Mouse (Mus musculus): ENCODE data around the gene Crtc1. TPM values are rescaled to one million over a fixed set of nuclear protein-coding genes. Genes with fewer than 3 reads are reported as not detected.
A peak's percentile ranks its signal among the peaks of the same experiment; 100 is the strongest.

The Crtc1 gene
- polyA plus RNA-seq, 1 experiment from 2014 or later, result 7.0 TPM

DNA sequence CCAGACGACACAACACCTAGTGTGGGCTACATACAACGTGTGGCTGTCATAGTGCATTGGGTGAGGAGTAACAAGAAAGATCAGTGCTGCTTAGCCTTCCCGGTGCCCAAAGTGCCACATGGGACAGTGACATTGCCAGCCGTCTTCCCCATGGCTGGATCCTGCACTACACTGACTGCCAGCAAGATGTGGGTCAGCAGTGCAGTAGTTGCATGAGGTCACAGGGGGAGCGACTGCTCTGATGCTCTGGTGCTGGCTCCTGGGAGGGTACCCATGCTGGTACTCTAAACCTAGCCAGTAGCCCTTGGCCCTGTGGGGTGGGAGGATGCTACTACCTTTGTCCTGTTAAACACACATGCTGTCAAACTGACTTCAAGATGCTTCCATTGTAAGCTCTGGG is 20.8 kb upstream of the Crtc1 start:
- DNase-seq (ENCODE audit: low spot score) (no peak), ATAC-seq (no peak)
- H3K4me2 ChIP-seq (replicated peaks; ENCODE audit: low read depth, low read length), result no peak overlapping the region
- WGBS, result 87% methylated on average over 5 of the region's 5 CpGs
- H3K36me3 ChIP-seq (ENCODE audit: insufficient read depth, low read length), result no peaks in the 10 kb centered on the region
- H3K4me3 ChIP-seq (ENCODE audit: low read depth, low read length), result no peak overlapping the region
- no peaks in the 10 kb centered on the region for H3K27me3 ChIP-seq (replicated peaks; ENCODE audit: insufficient read depth, low read length)
- no peaks in the 10 kb centered on the region for H3K4me1 ChIP-seq (ENCODE audit: insufficient read depth, low read depth, low read length)
- no peak for TF ChIP-seq EP300 (IDR thresholded peaks at IDR 0.05)
- TF ChIP-seq CTCF (IDR thresholded peaks at IDR 0.05), result no peak
- H3K9ac ChIP-seq (replicated peaks; ENCODE audit: low read depth), result no peak overlapping the region
- H3K9me3 ChIP-seq (ENCODE audit: low read length), result no peaks in the 10 kb centered on the region
- no peak overlapping the region for H3K27ac ChIP-seq (ENCODE audit: low read length)

DNA sequence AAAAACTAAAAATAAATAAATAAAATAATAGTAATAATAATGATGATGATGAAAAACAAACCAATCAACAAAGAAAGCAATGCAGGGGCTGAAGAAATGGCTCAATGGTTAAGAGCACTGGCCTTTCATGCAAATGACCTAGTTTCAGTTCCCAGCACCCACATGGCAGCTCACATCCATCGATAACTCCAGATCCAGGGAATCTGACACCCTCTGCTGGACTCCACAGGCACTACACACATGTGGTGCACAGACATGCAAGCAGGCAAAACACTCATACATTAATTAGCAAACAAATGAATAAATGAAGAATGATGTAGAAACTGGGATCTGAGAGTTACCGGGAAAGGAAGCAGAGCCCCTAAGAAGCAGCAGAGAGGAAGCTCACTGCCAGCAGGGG is 20.3 kb upstream of the Crtc1 start:
- Histone ChIP-seq H3K27me3 (replicated peaks; ENCODE audit: insufficient read depth, low read length) (no peaks in the 10 kb centered on the region), H3K4me2 (replicated peaks; ENCODE audit: low read depth, low read length) (no peak overlapping the region), H3K27ac (ENCODE audit: low read length) (no peak overlapping the region), H3K4me3 (ENCODE audit: low read depth, low read length) (no peak overlapping the region), H3K36me3 (ENCODE audit: insufficient read depth, low read length) (no peaks in the 10 kb centered on the region), H3K9ac (replicated peaks; ENCODE audit: low read depth) (no peak overlapping the region), H3K4me1 (ENCODE audit: insufficient read depth, low read depth, low read length) (no peaks in the 10 kb centered on the region), H3K9me3 (ENCODE audit: low read length) (no peaks in the 10 kb centered on the region)
- WGBS, result 91% methylated on average over 2 of the region's 2 CpGs
- DNase-seq (ENCODE audit: low spot score) (no peak), ATAC-seq (no peak)
- no peak for TF ChIP-seq EP300 (IDR thresholded peaks at IDR 0.05)
- peak; percentile 29; the same call in 1 of the 2 replicates for TF ChIP-seq CTCF (IDR thresholded peaks at IDR 0.05)

DNA sequence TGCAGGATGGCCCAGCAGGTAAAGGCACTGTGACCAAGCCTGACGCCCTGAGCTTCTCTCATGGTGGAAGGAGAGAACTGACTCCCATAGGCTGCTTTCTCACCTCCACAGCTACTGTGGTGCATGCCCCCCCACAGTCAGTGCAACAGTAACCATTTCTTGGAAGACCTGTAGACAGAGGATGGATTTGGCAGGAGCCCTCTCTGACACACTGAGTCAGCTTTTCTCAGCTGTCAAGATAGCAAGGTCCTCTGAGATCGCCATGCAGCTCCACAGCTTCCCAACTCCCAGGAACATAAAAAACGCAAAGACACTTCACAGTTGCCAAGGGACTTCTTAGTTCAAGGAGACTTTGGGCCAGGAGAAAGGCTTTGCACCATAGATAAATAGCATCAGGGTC is 19.1 kb upstream of the Crtc1 start:
- TF ChIP-seq CTCF (IDR thresholded peaks at IDR 0.05) (no peak), EP300 (IDR thresholded peaks at IDR 0.05) (no peak)
- Histone ChIP-seq H3K4me2 (replicated peaks; ENCODE audit: low read depth, low read length) (no peak overlapping the region), H3K4me3 (ENCODE audit: low read depth, low read length) (no peak overlapping the region), H3K27ac (ENCODE audit: low read length) (no peak overlapping the region), H3K9ac (replicated peaks; ENCODE audit: low read depth) (no peak overlapping the region), H3K9me3 (ENCODE audit: low read length) (no peaks in the 10 kb centered on the region), H3K27me3 (replicated peaks; ENCODE audit: insufficient read depth, low read length) (no peaks in the 10 kb centered on the region), H3K4me1 (ENCODE audit: insufficient read depth, low read depth, low read length) (no peaks in the 10 kb centered on the region), H3K36me3 (ENCODE audit: insufficient read depth, low read length) (no peaks in the 10 kb centered on the region)
- no peak for ATAC-seq
- WGBS, result 85% methylated on average over 3 of the region's 3 CpGs
- DNase-seq (ENCODE audit: low spot score), result no peak

DNA sequence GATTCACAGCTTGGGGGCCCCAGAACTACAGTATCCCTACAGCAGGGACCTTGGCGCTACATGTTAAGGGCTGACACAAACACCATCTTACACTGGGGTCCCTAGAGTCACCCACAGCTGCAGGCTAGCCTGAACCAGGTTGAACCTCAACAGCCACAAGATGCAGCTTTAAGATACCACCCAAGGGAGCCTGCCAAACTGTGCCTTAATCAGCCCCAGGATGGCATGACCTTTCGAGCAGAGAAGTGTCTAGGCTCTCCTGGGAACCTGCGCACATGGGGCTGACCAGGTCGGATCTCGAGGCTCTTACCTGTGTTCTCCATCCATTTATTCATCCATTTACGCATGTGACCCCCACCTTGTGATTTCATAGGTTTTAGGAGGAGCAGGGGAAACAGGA is 18.5 kb upstream of the Crtc1 start:
- ATAC-seq (no peak), DNase-seq (ENCODE audit: low spot score) (no peak)
- no peaks in the 10 kb centered on the region for H3K9me3 ChIP-seq (ENCODE audit: low read length)
- TF ChIP-seq CTCF (IDR thresholded peaks at IDR 0.05) (no peak), EP300 (IDR thresholded peaks at IDR 0.05) (no peak)
- H3K27ac ChIP-seq (ENCODE audit: low read length), result no peak overlapping the region
- H3K4me3 ChIP-seq (ENCODE audit: low read depth, low read length), result no peak overlapping the region
- H3K27me3 ChIP-seq (replicated peaks; ENCODE audit: insufficient read depth, low read length), result no peaks in the 10 kb centered on the region
- H3K36me3 ChIP-seq (ENCODE audit: insufficient read depth, low read length), result no peaks in the 10 kb centered on the region
- WGBS, result 88% methylated on average over 6 of the region's 6 CpGs
- H3K4me2 ChIP-seq (replicated peaks; ENCODE audit: low read depth, low read length), result no peak overlapping the region
- no peaks in the 10 kb centered on the region for H3K4me1 ChIP-seq (ENCODE audit: insufficient read depth, low read depth, low read length)
- H3K9ac ChIP-seq (replicated peaks; ENCODE audit: low read depth), result no peak overlapping the region

DNA sequence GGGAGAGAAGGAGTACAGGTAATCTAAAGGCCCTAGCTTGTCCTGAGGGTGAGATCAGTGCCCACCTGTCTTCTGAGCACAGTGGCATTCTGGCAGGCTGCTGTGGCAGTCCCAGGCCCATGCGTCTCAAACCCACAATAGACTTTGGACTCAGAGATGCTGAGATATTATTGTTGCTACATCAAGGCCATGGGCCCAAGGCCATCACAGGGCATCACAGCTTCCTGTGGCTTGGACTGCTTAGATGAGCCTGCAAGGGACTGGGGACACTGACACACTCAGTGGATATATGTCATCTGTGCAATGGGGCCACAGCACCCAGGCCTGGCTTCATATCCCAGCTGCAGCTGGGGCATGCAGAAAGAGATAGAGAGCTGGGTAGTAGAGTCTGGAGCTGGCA is 17.6 kb upstream of the Crtc1 start:
- Histone ChIP-seq H3K27ac (ENCODE audit: low read length) (no peak overlapping the region), H3K36me3 (ENCODE audit: insufficient read depth, low read length) (0 out of 2 replicates have a peak, but pooled peaks cover 3% of the 10 kb centered on the region), H3K27me3 (replicated peaks; ENCODE audit: insufficient read depth, low read length) (no peaks in the 10 kb centered on the region), H3K9ac (replicated peaks; ENCODE audit: low read depth) (no peak overlapping the region), H3K4me1 (ENCODE audit: insufficient read depth, low read depth, low read length) (no peaks in the 10 kb centered on the region), H3K4me3 (ENCODE audit: low read depth, low read length) (no peak overlapping the region), H3K9me3 (ENCODE audit: low read length) (no peaks in the 10 kb centered on the region), H3K4me2 (replicated peaks; ENCODE audit: low read depth, low read length) (no peak overlapping the region)
- DNase-seq (ENCODE audit: low spot score) (no peak), ATAC-seq (no peak)
- WGBS, result 95% methylated on average over 1 of the region's 1 CpGs
- TF ChIP-seq CTCF (IDR thresholded peaks at IDR 0.05), result no peak
- no peak for TF ChIP-seq EP300 (IDR thresholded peaks at IDR 0.05)

DNA sequence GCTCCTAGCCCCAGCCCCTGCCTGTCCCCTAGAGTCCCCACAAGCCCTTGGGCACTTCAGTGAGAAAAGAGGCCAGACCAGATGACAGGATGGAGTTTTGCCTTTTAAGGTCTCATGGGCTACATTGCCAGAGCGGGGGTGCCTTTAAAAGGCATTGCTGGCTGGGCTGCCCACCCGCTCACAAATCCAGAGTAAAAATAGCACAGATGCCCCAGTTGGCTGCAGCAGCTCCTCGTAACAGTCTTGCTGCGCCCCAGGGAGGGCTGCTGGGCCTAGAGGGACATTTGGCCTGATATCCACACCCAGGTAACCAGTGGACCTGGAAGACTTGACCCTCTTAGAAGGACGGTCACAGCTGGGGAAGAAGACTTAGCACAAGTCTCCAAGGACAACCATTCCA is 14.5 kb upstream of the Crtc1 start:
- Histone ChIP-seq H3K27me3 (replicated peaks; ENCODE audit: insufficient read depth, low read length) (no peaks in the 10 kb centered on the region), H3K9ac (replicated peaks; ENCODE audit: low read depth) (no peak overlapping the region), H3K4me1 (ENCODE audit: insufficient read depth, low read depth, low read length) (no peaks in the 10 kb centered on the region), H3K27ac (ENCODE audit: low read length) (no peak overlapping the region), H3K9me3 (ENCODE audit: low read length) (no peaks in the 10 kb centered on the region), H3K4me2 (replicated peaks; ENCODE audit: low read depth, low read length) (no peak overlapping the region), H3K36me3 (ENCODE audit: insufficient read depth, low read length) (0 out of 2 replicates have a peak, but pooled peaks cover 9% of the 10 kb centered on the region), H3K4me3 (ENCODE audit: low read depth, low read length) (no peak overlapping the region)
- 92% methylated on average over 5 of the region's 5 CpGs for WGBS
- no peak for ATAC-seq
- DNase-seq (ENCODE audit: low spot score), result no peak
- TF ChIP-seq CTCF (IDR thresholded peaks at IDR 0.05) (no peak), EP300 (IDR thresholded peaks at IDR 0.05) (no peak)

All from lung, postnatal 0 days (tissue).